Mouse (Mus musculus): Measurements from ENCODE around the gene Cfap46. TPM values are rescaled to one million over a fixed set of nuclear protein-coding genes. Genes with fewer than 3 reads are reported as not detected.
A peak's percentile ranks its signal among the peaks of the same experiment; 100 is the strongest.

Cfap46 gene
- total RNA-seq, 2 experiments from 2014 or later, result not detected

- no peak for ATAC-seq (replicated peaks; ENCODE audit: low FRiP score, low TSS enrichment, poor library complexity, severe bottlenecking)
These were observed 101.0 kb downstream of the Cfap46 start, which contains the start of gene Nkx6-2 for GRCm38 (mm10) chr7:139582595-139582994. Nkx6-2 (minus strand) TSS chr7:139582797.

GRCm38 (mm10) chr7:139581801-139582571 is 101.6 kb downstream of the Cfap46 start:
- no peak for ATAC-seq (replicated peaks; ENCODE audit: low FRiP score, low TSS enrichment, poor library complexity, severe bottlenecking)

- ATAC-seq (replicated peaks; ENCODE audit: low FRiP score, low TSS enrichment, poor library complexity, severe bottlenecking), result no peak
These were observed 102.5 kb downstream of the Cfap46 start for GRCm38 (mm10) chr7:139580851-139581775.

GRCm38 (mm10) chr7:139579261-139579905 is 104.2 kb downstream of the Cfap46 start:
- no peak for ATAC-seq (replicated peaks; ENCODE audit: low FRiP score, low TSS enrichment, poor library complexity, severe bottlenecking)

GRCm38 (mm10) chr7:139576064-139576686 is 107.4 kb downstream of the Cfap46 start:
- ATAC-seq (replicated peaks; ENCODE audit: low FRiP score, low TSS enrichment, poor library complexity, severe bottlenecking), result peak; percentile 72

GRCm38 (mm10) chr7:139572665-139573064 is 111.0 kb downstream of the Cfap46 start:
- ATAC-seq (replicated peaks; ENCODE audit: low FRiP score, low TSS enrichment, poor library complexity, severe bottlenecking), result no peak

GRCm38 (mm10) chr7:139570788-139571187 is 112.8 kb downstream of the Cfap46 start:
- ATAC-seq (replicated peaks; ENCODE audit: low FRiP score, low TSS enrichment, poor library complexity, severe bottlenecking), result no peak

- no peak for ATAC-seq (replicated peaks; ENCODE audit: low FRiP score, low TSS enrichment, poor library complexity, severe bottlenecking)
These were observed 117.1 kb downstream of the Cfap46 start for GRCm38 (mm10) chr7:139566533-139566932.

GRCm38 (mm10) chr7:139565998-139566397 is 117.6 kb downstream of the Cfap46 start:
- ATAC-seq (replicated peaks; ENCODE audit: low FRiP score, low TSS enrichment, poor library complexity, severe bottlenecking), result no peak

- ATAC-seq (replicated peaks; ENCODE audit: low FRiP score, low TSS enrichment, poor library complexity, severe bottlenecking), result no peak
These were observed 119.5 kb downstream of the Cfap46 start for GRCm38 (mm10) chr7:139564161-139564560.

- ATAC-seq (replicated peaks; ENCODE audit: low FRiP score, low TSS enrichment, poor library complexity, severe bottlenecking), result no peak
These were observed 120.2 kb downstream of the Cfap46 start for GRCm38 (mm10) chr7:139563425-139563824.

- ATAC-seq (replicated peaks; ENCODE audit: low FRiP score, low TSS enrichment, poor library complexity, severe bottlenecking), result no peak
These were observed 124.0 kb downstream of the Cfap46 start for GRCm38 (mm10) chr7:139559659-139560058.

- no peak for ATAC-seq (replicated peaks; ENCODE audit: low FRiP score, low TSS enrichment, poor library complexity, severe bottlenecking)
These were observed 126.7 kb downstream of the Cfap46 start for GRCm38 (mm10) chr7:139556746-139557526.

GRCm38 (mm10) chr7:139556331-139556730 is 127.3 kb downstream of the Cfap46 start:
- no peak for ATAC-seq (replicated peaks; ENCODE audit: low FRiP score, low TSS enrichment, poor library complexity, severe bottlenecking)

GRCm38 (mm10) chr7:139551519-139551918 is 132.1 kb downstream of the Cfap46 start:
- ATAC-seq (replicated peaks; ENCODE audit: low FRiP score, low TSS enrichment, poor library complexity, severe bottlenecking), result no peak
